Mouse (Mus musculus): ENCODE measurements at regions not wholly inside any gene's neighbourhood (a gene's known extent, or its start where the extent isn't known, plus 50 kb on each side); places are given as distances from the start of the nearest gene placed in this dataset.
"Not testable (repeated sequence)": the region's sequence is repeated elsewhere in the genome, so short reads cannot be mapped to it uniquely, and the experiment has no call there.

DNA sequence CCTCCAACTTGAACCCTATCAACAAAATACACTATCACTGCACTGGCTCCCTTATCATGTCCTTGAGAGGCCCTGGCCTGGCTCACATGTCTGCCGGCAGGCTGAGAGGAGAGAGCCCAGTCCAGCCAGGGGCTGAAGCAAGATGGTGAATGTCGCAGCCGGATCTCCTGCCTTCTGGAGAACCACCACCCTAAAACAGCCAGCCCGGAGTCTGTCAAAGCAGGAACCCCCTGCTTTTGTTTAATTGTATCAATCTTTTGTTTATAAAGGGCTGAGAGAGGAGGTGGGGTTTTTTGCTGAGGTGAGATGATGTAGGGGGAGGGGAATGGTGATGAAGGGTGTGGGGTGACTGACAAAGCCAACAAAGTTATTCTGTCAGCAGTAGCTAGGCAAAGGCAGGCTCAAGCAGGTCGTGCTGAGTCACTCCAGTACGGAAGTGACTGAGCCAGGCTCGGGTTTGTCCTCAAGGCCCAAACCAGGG, 269.2 kb downstream of the Gxylt1 start:
- TF ChIP-seq POLR2A (IDR thresholded peaks at IDR 0.05; ENCODE audit: extremely low read depth, insufficient read depth, low read length) (no peak), CTCF (IDR thresholded peaks at IDR 0.05; ENCODE audit: low read depth, low read length) (no peak)
- no peak overlapping the region for H3K4me3 ChIP-seq (ENCODE audit: insufficient read depth, low read depth, low read length)
- no peak overlapping the region for H3K27ac ChIP-seq (replicated peaks; ENCODE audit: insufficient read depth, low read depth, low read length)
- H3K9ac ChIP-seq (ENCODE audit: low read depth, low read length) = no peak overlapping the region
- 26% methylated on average over 7 of the region's 7 CpGs for WGBS
- H3K79me2 ChIP-seq (ENCODE audit: control insufficient read depth, insufficient read depth, low read length) = no peaks in the 10 kb centered on the region
- H3K27me3 ChIP-seq (ENCODE audit: control insufficient read depth, insufficient read depth, low read length) = no peaks in the 10 kb centered on the region
- H3K4me1 ChIP-seq (ENCODE audit: control insufficient read depth, insufficient read depth, low read length) = no peaks in the 10 kb centered on the region
- DNase-seq (ENCODE audit: extremely low read depth, low read depth, low spot score) = no peak
- H3K36me3 ChIP-seq (ENCODE audit: control insufficient read depth, insufficient read depth, low read length) = no peaks in the 10 kb centered on the region

DNA sequence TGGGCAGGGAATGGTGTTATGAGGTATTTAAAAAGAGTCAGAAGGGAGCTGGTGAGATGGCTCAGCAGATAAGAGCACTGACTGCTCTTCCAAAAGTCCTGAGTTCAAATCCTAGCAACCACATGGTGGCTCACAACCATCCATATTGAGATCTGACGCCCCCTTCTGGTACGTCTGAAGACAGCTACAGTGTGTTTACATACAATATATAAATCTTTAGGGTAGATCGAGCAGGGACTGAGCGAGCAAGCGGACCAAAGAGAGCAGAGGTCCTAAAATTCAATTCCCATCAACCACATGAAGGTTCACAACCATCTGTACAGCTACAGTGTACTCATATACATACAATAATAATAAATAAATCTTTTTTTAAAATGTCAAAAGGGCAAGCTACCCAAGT, 269.8 kb downstream of the Gxylt1 start:
- H3K4me1 ChIP-seq (ENCODE audit: control insufficient read depth, insufficient read depth, low read length); H3K79me2 ChIP-seq (ENCODE audit: control insufficient read depth, insufficient read depth, low read length); H3K4me3 ChIP-seq (ENCODE audit: insufficient read depth, low read depth, low read length); H3K36me3 ChIP-seq (ENCODE audit: control insufficient read depth, insufficient read depth, low read length); H3K27ac ChIP-seq (replicated peaks; ENCODE audit: insufficient read depth, low read depth, low read length); H3K27me3 ChIP-seq (ENCODE audit: control insufficient read depth, insufficient read depth, low read length); DNase-seq (ENCODE audit: extremely low read depth, low read depth, low spot score); H3K9ac ChIP-seq (ENCODE audit: low read depth, low read length): not testable (repeated sequence)
- WGBS = 88% methylated on average over 5 of the region's 5 CpGs

DNA sequence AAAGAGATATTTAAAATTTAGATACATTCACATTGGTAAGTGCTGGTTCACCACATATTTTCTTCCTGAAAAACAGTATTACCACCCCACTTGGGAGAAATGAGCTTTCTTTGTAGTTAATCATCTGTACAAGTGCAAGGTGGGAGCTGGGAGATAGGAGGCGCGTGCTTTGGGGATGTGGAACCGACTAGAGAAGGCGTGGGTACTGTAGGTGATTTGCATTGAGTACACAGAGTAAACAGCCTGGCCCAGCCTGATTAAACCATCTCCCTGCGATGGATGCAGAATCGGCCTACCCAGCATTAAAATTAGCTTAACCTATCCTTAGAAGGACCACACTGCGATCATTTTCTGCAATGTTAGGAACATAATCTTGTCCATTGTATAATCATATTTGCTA, 270.4 kb downstream of the Gxylt1 start:
- Histone ChIP-seq H3K27ac (replicated peaks; ENCODE audit: insufficient read depth, low read depth, low read length) (no peak overlapping the region), H3K79me2 (ENCODE audit: control insufficient read depth, insufficient read depth, low read length) (no peaks in the 10 kb centered on the region), H3K9ac (ENCODE audit: low read depth, low read length) (no peak overlapping the region), H3K27me3 (ENCODE audit: control insufficient read depth, insufficient read depth, low read length) (no peaks in the 10 kb centered on the region), H3K4me1 (ENCODE audit: control insufficient read depth, insufficient read depth, low read length) (no peaks in the 10 kb centered on the region), H3K4me3 (ENCODE audit: insufficient read depth, low read depth, low read length) (no peak overlapping the region), H3K36me3 (ENCODE audit: control insufficient read depth, insufficient read depth, low read length) (no peaks in the 10 kb centered on the region)
- 83% methylated on average over 7 of the region's 7 CpGs for WGBS
- TF ChIP-seq CTCF (IDR thresholded peaks at IDR 0.05; ENCODE audit: low read depth, low read length) = no peak
- TF ChIP-seq POLR2A (IDR thresholded peaks at IDR 0.05; ENCODE audit: extremely low read depth, insufficient read depth, low read length) = no peak
- DNase-seq (ENCODE audit: extremely low read depth, low read depth, low spot score) = no peak

DNA sequence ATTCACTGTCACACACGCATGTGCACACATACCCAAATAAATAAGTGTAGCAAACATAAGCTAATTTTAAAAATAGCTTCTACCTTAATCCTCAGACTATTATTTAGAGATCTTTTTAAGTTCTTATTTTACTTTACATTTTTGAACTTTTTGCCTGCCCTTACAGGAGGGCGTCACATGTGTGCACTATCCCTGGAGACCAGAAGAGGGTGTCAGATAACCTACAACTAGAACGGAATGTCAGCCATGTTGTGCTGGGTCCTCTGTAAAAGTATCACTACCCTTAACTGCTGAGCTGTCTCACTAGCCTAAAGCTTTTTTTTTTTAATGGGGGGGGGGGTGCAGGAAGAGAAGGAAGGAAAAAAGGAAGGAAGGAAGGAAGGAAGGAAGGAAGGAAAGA, 271.7 kb downstream of the Gxylt1 start:
- no peak overlapping the region for H3K27ac ChIP-seq (replicated peaks; ENCODE audit: insufficient read depth, low read depth, low read length)
- H3K27me3 ChIP-seq (ENCODE audit: control insufficient read depth, insufficient read depth, low read length) = no peaks in the 10 kb centered on the region
- H3K4me1 ChIP-seq (ENCODE audit: control insufficient read depth, insufficient read depth, low read length) = no peaks in the 10 kb centered on the region
- H3K36me3 ChIP-seq (ENCODE audit: control insufficient read depth, insufficient read depth, low read length) = no peaks in the 10 kb centered on the region
- H3K4me3 ChIP-seq (ENCODE audit: insufficient read depth, low read depth, low read length) = no peak overlapping the region
- WGBS = 89% methylated on average over 3 of the region's 3 CpGs
- H3K79me2 ChIP-seq (ENCODE audit: control insufficient read depth, insufficient read depth, low read length) = no peaks in the 10 kb centered on the region
- no peak for DNase-seq (ENCODE audit: extremely low read depth, low read depth, low spot score)
- H3K9ac ChIP-seq (ENCODE audit: low read depth, low read length) = no peak overlapping the region
- TF ChIP-seq POLR2A (IDR thresholded peaks at IDR 0.05; ENCODE audit: extremely low read depth, insufficient read depth, low read length) = no peak
- no peak for TF ChIP-seq CTCF (IDR thresholded peaks at IDR 0.05; ENCODE audit: low read depth, low read length)

DNA sequence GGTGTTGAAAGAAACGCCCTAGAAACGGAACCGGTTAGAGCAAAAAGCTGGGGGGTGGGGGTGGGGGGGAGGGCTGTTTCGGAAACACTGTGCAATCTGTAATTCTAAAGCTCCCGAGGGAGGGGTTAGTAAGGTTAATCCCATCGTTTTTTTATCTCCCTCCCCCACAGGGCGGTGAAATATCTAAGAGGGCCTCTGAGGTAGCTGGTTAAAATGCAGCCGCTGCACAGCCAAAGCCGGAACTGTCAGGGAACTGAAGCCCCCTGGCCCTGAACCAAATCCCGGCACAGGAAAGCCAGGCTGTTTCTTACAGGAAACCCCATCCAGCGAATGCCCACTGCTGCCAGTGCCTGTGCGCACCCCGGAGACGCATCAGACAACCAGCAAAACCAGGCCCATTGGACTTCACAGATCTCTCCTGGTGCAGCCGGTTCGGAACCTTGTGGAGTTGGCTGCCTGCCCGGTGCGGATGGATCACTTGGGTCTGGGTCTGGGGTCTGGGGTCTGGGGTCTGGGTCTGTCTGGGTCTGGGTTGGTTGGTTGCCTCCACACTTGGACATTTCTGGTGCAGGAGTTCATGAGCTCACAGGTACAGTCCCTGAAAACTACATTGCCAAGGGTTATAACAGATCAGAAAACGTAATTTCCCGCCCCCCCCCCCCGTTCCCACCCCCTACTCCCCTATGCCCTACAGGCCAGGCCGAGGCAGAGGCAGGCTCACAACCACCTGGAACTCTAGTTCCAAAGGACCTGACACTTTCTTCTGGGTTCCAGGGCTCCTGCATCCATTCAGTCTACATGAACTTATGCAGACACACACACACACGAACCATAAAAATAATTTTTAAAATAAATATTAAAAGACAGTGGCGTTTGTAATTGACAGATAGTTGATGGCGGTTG, 272.7 kb downstream of the Gxylt1 start:
- H3K36me3 ChIP-seq (ENCODE audit: control insufficient read depth, insufficient read depth, low read length) = no peaks in the 10 kb centered on the region
- no peak for DNase-seq (ENCODE audit: extremely low read depth, low read depth, low spot score)
- H3K27ac ChIP-seq (replicated peaks; ENCODE audit: insufficient read depth, low read depth, low read length) = no peak overlapping the region
- 26% methylated on average over 25 of the region's 25 CpGs for WGBS
- no peak for TF ChIP-seq POLR2A (IDR thresholded peaks at IDR 0.05; ENCODE audit: extremely low read depth, insufficient read depth, low read length)
- H3K9ac ChIP-seq (ENCODE audit: low read depth, low read length) = no peak overlapping the region
- no peaks in the 10 kb centered on the region for H3K79me2 ChIP-seq (ENCODE audit: control insufficient read depth, insufficient read depth, low read length)
- H3K27me3 ChIP-seq (ENCODE audit: control insufficient read depth, insufficient read depth, low read length) = no peaks in the 10 kb centered on the region
- no peaks in the 10 kb centered on the region for H3K4me1 ChIP-seq (ENCODE audit: control insufficient read depth, insufficient read depth, low read length)
- no peak overlapping the region for H3K4me3 ChIP-seq (ENCODE audit: insufficient read depth, low read depth, low read length)

DNA sequence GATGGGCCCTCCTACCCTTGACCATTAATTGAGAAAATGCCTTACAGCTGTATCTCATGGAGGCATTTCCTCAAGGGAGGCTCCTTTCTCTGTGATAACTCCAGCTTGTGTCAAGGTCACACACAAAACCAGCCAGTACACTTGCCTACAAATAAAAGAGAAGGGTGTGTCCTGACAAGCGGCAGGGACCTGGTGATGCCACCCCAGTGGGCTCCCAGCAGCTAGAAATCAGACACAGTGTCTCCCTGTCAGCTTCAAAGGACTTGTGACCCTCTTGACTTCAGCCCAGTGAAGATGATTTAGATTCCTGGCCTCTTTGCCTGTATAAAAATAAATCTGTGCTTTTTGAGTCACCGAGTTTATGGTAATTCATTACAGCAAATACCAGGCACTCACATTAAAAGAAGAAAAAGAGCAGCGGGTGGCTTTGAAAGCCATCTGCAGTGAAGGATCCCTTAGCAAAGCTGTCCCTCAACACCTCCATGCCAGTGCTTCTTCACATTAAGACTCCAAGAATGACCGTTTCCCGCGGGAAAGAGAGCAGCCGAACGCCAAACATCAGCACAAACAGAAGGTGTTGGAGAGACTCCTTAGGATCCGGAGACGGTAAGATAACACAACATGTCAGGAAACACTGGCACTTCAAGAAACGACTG, 273.5 kb downstream of the Gxylt1 start:
- no peaks in the 10 kb centered on the region for H3K27me3 ChIP-seq (ENCODE audit: control insufficient read depth, insufficient read depth, low read length)
- DNase-seq (ENCODE audit: extremely low read depth, low read depth, low spot score) = no peak
- no peak overlapping the region for H3K9ac ChIP-seq (ENCODE audit: low read depth, low read length)
- no peak overlapping the region for H3K27ac ChIP-seq (replicated peaks; ENCODE audit: insufficient read depth, low read depth, low read length)
- WGBS = 11% methylated on average over 11 of the region's 11 CpGs
- no peaks in the 10 kb centered on the region for H3K79me2 ChIP-seq (ENCODE audit: control insufficient read depth, insufficient read depth, low read length)
- no peaks in the 10 kb centered on the region for H3K4me1 ChIP-seq (ENCODE audit: control insufficient read depth, insufficient read depth, low read length)
- H3K4me3 ChIP-seq (ENCODE audit: insufficient read depth, low read depth, low read length) = no peak overlapping the region
- no peaks in the 10 kb centered on the region for H3K36me3 ChIP-seq (ENCODE audit: control insufficient read depth, insufficient read depth, low read length)
- TF ChIP-seq CTCF (IDR thresholded peaks at IDR 0.05; ENCODE audit: low read depth, low read length) (no peak), POLR2A (IDR thresholded peaks at IDR 0.05; ENCODE audit: extremely low read depth, insufficient read depth, low read length) (no peak)
